ENCODE assay signal across 8 mouse cellular contexts in genomic region chr5:24601071-24601835, GRCm38 (mm10). TPM values are rescaled to one million over a fixed set of nuclear protein-coding genes. Genes with fewer than 3 reads are reported as not detected.
A peak's percentile ranks its signal among the peaks of the same experiment; 100 is the strongest.
DNase-seq lines count a peak whose midpoint lies in the region; ATAC-seq and TF ChIP-seq lines count a peak whose summit lies in the region.

No protein-coding gene starts in this region.

- peaks cover 6% of the 10 kb centered on the region; the same call in 1 of the 2 replicates for H3K27me3 ChIP-seq in lung, embryonic 14.5 days (ENCODE audit: insufficient read depth, low read length)
- H3K27me3 ChIP-seq in heart, embryonic 15.5 days: no peaks in the 10 kb centered on the region
- H3K27me3 ChIP-seq in liver, embryonic 14.5 days (ENCODE audit: control insufficient read depth, insufficient read depth, low read length): peaks cover 84% of the 10 kb centered on the region

- no peaks in the 10 kb centered on the region for H3K36me3 ChIP-seq in lung, embryonic 14.5 days (ENCODE audit: insufficient read depth)
- no peaks in the 10 kb centered on the region for H3K36me3 ChIP-seq in heart, embryonic 15.5 days
- no peaks in the 10 kb centered on the region for H3K36me3 ChIP-seq in liver, embryonic 14.5 days (replicated peaks; ENCODE audit: control insufficient read depth, insufficient read depth, low read depth)

- H3K9ac ChIP-seq in lung, embryonic 14.5 days: peak overlapping the region; percentile 89
- peak overlapping the region; percentile 87 for H3K9ac ChIP-seq in heart, embryonic 15.5 days
- H3K9ac ChIP-seq in liver, embryonic 14.5 days (replicated peaks): no peak overlapping the region

- no peak for TF ChIP-seq EP300 in liver, embryonic 14.5 days (IDR thresholded peaks at IDR 0.05; ENCODE audit: low read depth)

- peaks cover 33% of the 10 kb centered on the region for H3K4me1 ChIP-seq in lung, embryonic 14.5 days (ENCODE audit: insufficient read depth)
- H3K4me1 ChIP-seq in heart, embryonic 15.5 days (replicated peaks): peaks cover 81% of the 10 kb centered on the region
- 0 out of 4 replicates have a peak, but pooled peaks cover 0 to 3% of the 10 kb centered on the region in 2 experiments for H3K4me1 ChIP-seq in liver, embryonic 14.5 days (replicated peaks; ENCODE audit: control insufficient read depth in 2 of 2, insufficient read depth in 2 of 2, low read length in 1 of 2)

- H3K27ac ChIP-seq in lung, embryonic 14.5 days (ENCODE audit: low read depth): peak overlapping the region; percentile 100
- peak overlapping the region; percentile 100 for H3K27ac ChIP-seq in heart, embryonic 15.5 days
- no peak overlapping the region for H3K27ac ChIP-seq in liver, embryonic 14.5 days

- DNase-seq in adrenal gland, postnatal 10 days: peak; percentile 50
- DNase-seq in adrenal gland, postnatal 4 days (ENCODE audit: low spot score in 2 of 2): no peak
- no peak for DNase-seq in lung, embryonic 14.5 days
- DNase-seq in lung, postnatal 25 days (ENCODE audit: low spot score): no peak
- DNase-seq in liver, embryonic 14.5 days (ENCODE audit: low read depth in 3 of 3, low spot score in 3 of 3): no peak
- DNase-seq in urinary bladder, postnatal 14 days (ENCODE audit: low spot score): no peak

- H3K9me3 ChIP-seq in lung, embryonic 14.5 days (ENCODE audit: low read depth, low read length): no peaks in the 10 kb centered on the region
- H3K9me3 ChIP-seq in heart, embryonic 15.5 days (replicated peaks): no peaks in the 10 kb centered on the region
- H3K9me3 ChIP-seq in liver, embryonic 14.5 days (ENCODE audit: control insufficient read depth, low read length): no peaks in the 10 kb centered on the region

- ATAC-seq in lung, embryonic 14.5 days (ENCODE audit: insufficient read depth): peak; percentile 9; the same call in 1 of the 2 replicates
- ATAC-seq in heart, embryonic 15.5 days (replicated peaks; ENCODE audit: insufficient number of reproducible peaks, insufficient read depth, low FRiP score, low read depth): no peak
- no peak for ATAC-seq in liver, embryonic 14.5 days (ENCODE audit: insufficient read depth)
- ATAC-seq in CD4-positive, CD25-positive, alpha-beta regulatory T cell, adult 4 months: no peak

- no peak for TF ChIP-seq CTCF in lung, embryonic 14.5 days (IDR thresholded peaks at IDR 0.05; ENCODE audit: low read depth)
- no peak for TF ChIP-seq CTCF in liver, embryonic 14.5 days (IDR thresholded peaks at IDR 0.05; ENCODE audit: low read depth)

- peak overlapping the region; percentile 94 for H3K4me2 ChIP-seq in lung, embryonic 14.5 days
- H3K4me2 ChIP-seq in heart, embryonic 15.5 days: peak overlapping the region; percentile 85
- peak overlapping the region; percentile 45 for H3K4me2 ChIP-seq in liver, embryonic 14.5 days (ENCODE audit: low read depth)

- WGBS in lung, embryonic 14.5 days: 2% methylated on average over 33 of the region's 33 CpGs
- 1% methylated on average over 33 of the region's 33 CpGs for WGBS in heart, embryonic 15.5 days
- 2% methylated on average over 31 of the region's 33 CpGs for WGBS in liver, embryonic 14.5 days (ENCODE audit: insufficient replicate concordance)

- peak overlapping the region; percentile 73 for H3K4me3 ChIP-seq in lung, embryonic 14.5 days (ENCODE audit: low read depth, low read length)
- H3K4me3 ChIP-seq in heart, embryonic 15.5 days: peak overlapping the region; percentile 83
- peak overlapping the region; percentile 40 to 42 for H3K4me3 ChIP-seq in liver, embryonic 14.5 days (ENCODE audit: insufficient read depth in 1 of 2, low read depth in 2 of 2, low read length in 2 of 2)

RNA-seq across cellular contexts. Expression of gene Chpf2, which starts 14.7 kb away (rescaled TPM):
- 10 to 100 TPM; 35.4 to 46.3 TPM for total RNA-seq in adrenal gland, postnatal 10 days (2021)
- 10 to 100 TPM; 59.1 to 68.4 TPM for total RNA-seq in adrenal gland, postnatal 4 days (2021)
- polyA plus RNA-seq in lung, embryonic 14.5 days (2014; fragmentation: Nextera tagmentation; extraction: Ambion mirVana): 12.2 and 14.2 TPM in 2 replicates
- polyA plus RNA-seq in heart, embryonic 15.5 days (2015; fragmentation: Nextera tagmentation; extraction: Ambion mirVana): 13.1 and 18.5 TPM in 2 replicates
- polyA plus RNA-seq in liver, embryonic 14.5 days (2012; rRNA removed): 5.6 and 5.9 TPM in 2 replicates
- polyA plus RNA-seq in liver, embryonic 14.5 days (2014; fragmentation: Nextera tagmentation; extraction: Ambion mirVana): 5.9 and 6.5 TPM in 2 replicates
- 10 to 100 TPM in 1 of 2 experiments, 1 to 10 TPM in 1; 9.3 to 15.6 TPM for polyA plus RNA-seq in CD4-positive, CD25-positive, alpha-beta regulatory T cell, adult 4 months (2017; shearing (Covaris generic))

RNA-seq across cellular contexts. Expression of gene Smarcd3, which starts 23.0 kb away (rescaled TPM):
- 10 to 100 TPM; 16.4 to 26.0 TPM for total RNA-seq in adrenal gland, postnatal 10 days (2021)
- total RNA-seq in adrenal gland, postnatal 4 days (2021): 10 to 100 TPM; 27.9 to 30.6 TPM
- polyA plus RNA-seq in lung, embryonic 14.5 days (2014; fragmentation: Nextera tagmentation; extraction: Ambion mirVana): 37.2 and 39.1 TPM in 2 replicates
- 50.9 and 57.2 TPM in 2 replicates for polyA plus RNA-seq in heart, embryonic 15.5 days (2015; fragmentation: Nextera tagmentation; extraction: Ambion mirVana)
- polyA plus RNA-seq in liver, embryonic 14.5 days (2012; rRNA removed): 1.1 and 1.5 TPM in 2 replicates
- polyA plus RNA-seq in liver, embryonic 14.5 days (2014; fragmentation: Nextera tagmentation; extraction: Ambion mirVana): 0.95 and 1.0 TPM in 2 replicates
- under 1 TPM; 0.48 to 0.61 TPM for polyA plus RNA-seq in CD4-positive, CD25-positive, alpha-beta regulatory T cell, adult 4 months (2017; shearing (Covaris generic))

RNA-seq across cellular contexts. Expression of gene Abcf2, which starts 24.0 kb away (rescaled TPM):
- 10 to 100 TPM; 51.0 to 53.3 TPM for total RNA-seq in adrenal gland, postnatal 10 days (2021)
- 10 to 100 TPM; 54.7 to 59.8 TPM for total RNA-seq in adrenal gland, postnatal 4 days (2021)
- polyA plus RNA-seq in lung, embryonic 14.5 days (2014; fragmentation: Nextera tagmentation; extraction: Ambion mirVana): 119 and 120 TPM in 2 replicates
- 55.7 and 71.7 TPM in 2 replicates for polyA plus RNA-seq in heart, embryonic 15.5 days (2015; fragmentation: Nextera tagmentation; extraction: Ambion mirVana)
- polyA plus RNA-seq in liver, embryonic 14.5 days (2012; rRNA removed): 29.2 and 33.6 TPM in 2 replicates
- polyA plus RNA-seq in liver, embryonic 14.5 days (2014; fragmentation: Nextera tagmentation; extraction: Ambion mirVana): 50.9 and 53.5 TPM in 2 replicates
- 10 to 100 TPM; 62.1 to 87.7 TPM for polyA plus RNA-seq in CD4-positive, CD25-positive, alpha-beta regulatory T cell, adult 4 months (2017; shearing (Covaris generic))

RNA-seq across cellular contexts. Expression of gene 4931409K22Rik, which starts 44.6 kb away (rescaled TPM):
- not detected for total RNA-seq in adrenal gland, postnatal 10 days (2021)
- total RNA-seq in adrenal gland, postnatal 4 days (2021): under 1 TPM in 1 of 2 experiments, not detected in 1; 0.11 TPM
- not detected in 2 replicates for polyA plus RNA-seq in lung, embryonic 14.5 days (2014; fragmentation: Nextera tagmentation; extraction: Ambion mirVana)
- 0.09 TPM in 1 of 2 replicates, not detected in the other for polyA plus RNA-seq in heart, embryonic 15.5 days (2015; fragmentation: Nextera tagmentation; extraction: Ambion mirVana)
- polyA plus RNA-seq in liver, embryonic 14.5 days (2012; rRNA removed): 0.03 TPM in 1 of 2 replicates, not detected in the other
- polyA plus RNA-seq in liver, embryonic 14.5 days (2014; fragmentation: Nextera tagmentation; extraction: Ambion mirVana): not detected in 2 replicates
- not detected for polyA plus RNA-seq in CD4-positive, CD25-positive, alpha-beta regulatory T cell, adult 4 months (2017; shearing (Covaris generic))

Comparison
In these comparisons a context has a peak if more than half of its experiments do, and no peak if none do; other contexts are left out.
1. RNA of gene Smarcd3, which starts 23.0 kb away (polyA plus RNA-seq): 50.9 to 57.2 TPM in heart, embryonic 15.5 days and 37.2 to 39.1 TPM in lung, embryonic 14.5 days; 0.95 to 1.5 TPM in liver, embryonic 14.5 days and 0.48 to 0.61 TPM in CD4-positive, CD25-positive, alpha-beta regulatory T cell, adult 4 months; every median in the first group is over 10 times any median in the second.
2. Peak in every context shown above with its lines, with median percentiles within 50 percentile points of each other: H3K4me2 ChIP-seq and H3K4me3 ChIP-seq.